Mouse (Mus musculus): Measurements from ENCODE around the gene Mybph. TPM values are rescaled to one million over a fixed set of nuclear protein-coding genes. Genes with fewer than 3 reads are reported as not detected.
A peak's percentile ranks its signal among the peaks of the same experiment; 100 is the strongest.

Gene Mybph
- total and polyA plus RNA-seq, 2 experiments from 2014 or later: 0.12 TPM; not detected in 1

GRCm38 (mm10) chr1:134194298-134195022, 1.2 kb downstream of the Mybph start:
- Histone ChIP-seq H3K4me3 (ENCODE audit: low read depth, low read length) (no peak overlapping the region), H3K27me3 (ENCODE audit: control insufficient read depth, insufficient read depth, low read length) (peaks cover under 1% of the 10 kb centered on the region; the same call in 1 of the 2 replicates), H3K27ac (ENCODE audit: low read depth) (no peak overlapping the region), H3K9me3 (replicated peaks; ENCODE audit: control insufficient read depth, low read length) (no peaks in the 10 kb centered on the region), H3K36me3 (replicated peaks; ENCODE audit: control insufficient read depth, insufficient read depth, low read length) (no peaks in the 10 kb centered on the region), H3K9ac (replicated peaks; ENCODE audit: low read depth, low read length) (no peak overlapping the region), H3K4me2 (ENCODE audit: low read depth, low read length) (no peak overlapping the region), H3K4me1 (ENCODE audit: control insufficient read depth, insufficient read depth) (peaks cover 27% of the 10 kb centered on the region)
- no peak for TF ChIP-seq CTCF (IDR thresholded peaks at IDR 0.05; ENCODE audit: low read depth)
- no peak for TF ChIP-seq EP300 (IDR thresholded peaks at IDR 0.05; ENCODE audit: low read depth)
- DNase-seq (ENCODE audit: low spot score): no peak
- no peak for ATAC-seq (ENCODE audit: insufficient read depth, low read depth)
- WGBS: 64% methylated on average over 16 of the region's 16 CpGs

GRCm38 (mm10) chr1:134195117-134195516, 1.9 kb downstream of the Mybph start:
- H3K27ac ChIP-seq (ENCODE audit: low read depth): no peak overlapping the region
- H3K27me3 ChIP-seq (ENCODE audit: control insufficient read depth, insufficient read depth, low read length): no peaks in the 10 kb centered on the region
- H3K4me1 ChIP-seq (ENCODE audit: control insufficient read depth, insufficient read depth): peaks cover 27% of the 10 kb centered on the region
- ATAC-seq (ENCODE audit: insufficient read depth, low read depth) (no peak), DNase-seq (ENCODE audit: low spot score) (no peak)
- H3K36me3 ChIP-seq (replicated peaks; ENCODE audit: control insufficient read depth, insufficient read depth, low read length): no peaks in the 10 kb centered on the region
- H3K9me3 ChIP-seq (replicated peaks; ENCODE audit: control insufficient read depth, low read length): no peaks in the 10 kb centered on the region
- H3K9ac ChIP-seq (replicated peaks; ENCODE audit: low read depth, low read length): no peak overlapping the region
- TF ChIP-seq CTCF (IDR thresholded peaks at IDR 0.05; ENCODE audit: low read depth) (no peak), EP300 (IDR thresholded peaks at IDR 0.05; ENCODE audit: low read depth) (no peak)
- no peak overlapping the region for H3K4me2 ChIP-seq (ENCODE audit: low read depth, low read length)
- 29% methylated on average over 2 of the region's 2 CpGs for WGBS
- no peak overlapping the region for H3K4me3 ChIP-seq (ENCODE audit: low read depth, low read length)

- DNase-seq (ENCODE audit: low spot score) (no peak), ATAC-seq (ENCODE audit: insufficient read depth, low read depth) (peak; percentile 18; the same call in 1 of the 2 replicates)
- H3K4me1 ChIP-seq (ENCODE audit: control insufficient read depth, insufficient read depth): peaks cover 27% of the 10 kb centered on the region
- H3K27ac ChIP-seq (ENCODE audit: low read depth): peak overlapping the region; percentile 71
- 10% methylated on average over 3 of the region's 3 CpGs for WGBS
- H3K9ac ChIP-seq (replicated peaks; ENCODE audit: low read depth, low read length): no peak overlapping the region
- H3K4me2 ChIP-seq (ENCODE audit: low read depth, low read length): no peak overlapping the region
- no peaks in the 10 kb centered on the region for H3K9me3 ChIP-seq (replicated peaks; ENCODE audit: control insufficient read depth, low read length)
- H3K27me3 ChIP-seq (ENCODE audit: control insufficient read depth, insufficient read depth, low read length): no peaks in the 10 kb centered on the region
- no peak for TF ChIP-seq EP300 (IDR thresholded peaks at IDR 0.05; ENCODE audit: low read depth)
- TF ChIP-seq CTCF (IDR thresholded peaks at IDR 0.05; ENCODE audit: low read depth): no peak
- H3K36me3 ChIP-seq (replicated peaks; ENCODE audit: control insufficient read depth, insufficient read depth, low read length): no peaks in the 10 kb centered on the region
- H3K4me3 ChIP-seq (ENCODE audit: low read depth, low read length): no peak overlapping the region
These were observed 2.3 kb downstream of the Mybph start for GRCm38 (mm10) chr1:134195571-134195970.

- Histone ChIP-seq H3K9me3 (replicated peaks; ENCODE audit: control insufficient read depth, low read length) (no peaks in the 10 kb centered on the region), H3K27ac (ENCODE audit: low read depth) (peak overlapping the region; percentile 71), H3K4me1 (ENCODE audit: control insufficient read depth, insufficient read depth) (peaks cover 27% of the 10 kb centered on the region), H3K36me3 (replicated peaks; ENCODE audit: control insufficient read depth, insufficient read depth, low read length) (no peaks in the 10 kb centered on the region), H3K9ac (replicated peaks; ENCODE audit: low read depth, low read length) (no peak overlapping the region), H3K27me3 (ENCODE audit: control insufficient read depth, insufficient read depth, low read length) (no peaks in the 10 kb centered on the region), H3K4me2 (ENCODE audit: low read depth, low read length) (peak overlapping the region; percentile 8; the same call in 1 of the 2 replicates), H3K4me3 (ENCODE audit: low read depth, low read length) (no peak overlapping the region)
- TF ChIP-seq EP300 (IDR thresholded peaks at IDR 0.05; ENCODE audit: low read depth) (no peak), CTCF (IDR thresholded peaks at IDR 0.05; ENCODE audit: low read depth) (no peak)
- WGBS: 14% methylated on average over 4 of the region's 4 CpGs
- ATAC-seq (ENCODE audit: insufficient read depth, low read depth) (peak; percentile 42), DNase-seq (ENCODE audit: low spot score) (peak; percentile 43)
These were observed 2.7 kb downstream of the Mybph start for GRCm38 (mm10) chr1:134195979-134196378.

GRCm38 (mm10) chr1:134196386-134196785, 3.1 kb downstream of the Mybph start:
- H3K4me2 ChIP-seq (ENCODE audit: low read depth, low read length): peak overlapping the region; percentile 8; the same call in 1 of the 2 replicates
- DNase-seq (ENCODE audit: low spot score) (peak; percentile 16), ATAC-seq (ENCODE audit: insufficient read depth, low read depth) (peak; percentile 37)
- H3K9ac ChIP-seq (replicated peaks; ENCODE audit: low read depth, low read length): no peak overlapping the region
- WGBS: 57% methylated on average over 4 of the region's 4 CpGs
- peak overlapping the region; percentile 71 for H3K27ac ChIP-seq (ENCODE audit: low read depth)
- H3K4me3 ChIP-seq (ENCODE audit: low read depth, low read length): no peak overlapping the region
- peak; percentile 75 for TF ChIP-seq CTCF (IDR thresholded peaks at IDR 0.05; ENCODE audit: low read depth)
- TF ChIP-seq EP300 (IDR thresholded peaks at IDR 0.05; ENCODE audit: low read depth): no peak
- no peaks in the 10 kb centered on the region for H3K9me3 ChIP-seq (replicated peaks; ENCODE audit: control insufficient read depth, low read length)
- peaks cover 27% of the 10 kb centered on the region for H3K4me1 ChIP-seq (ENCODE audit: control insufficient read depth, insufficient read depth)
- H3K36me3 ChIP-seq (replicated peaks; ENCODE audit: control insufficient read depth, insufficient read depth, low read length): no peaks in the 10 kb centered on the region
- no peaks in the 10 kb centered on the region for H3K27me3 ChIP-seq (ENCODE audit: control insufficient read depth, insufficient read depth, low read length)
